Mouse (Mus musculus): ENCODE results near the gene Epha1. TPM values are rescaled to one million over a fixed set of nuclear protein-coding genes. Genes with fewer than 3 reads are reported as not detected.

The Epha1 gene
- polyA plus RNA-seq, 1 experiment = 0.46 TPM

GRCm38 (mm10) chr6:42357901-42358300 is 15.2 kb downstream of the Epha1 start:
- Histone ChIP-seq H3K27me3 (ENCODE audit: control insufficient read depth, insufficient read depth, low read length) (no peaks in the 10 kb centered on the region), H3K4me3 (replicated peaks; ENCODE audit: insufficient read depth, low read depth, low read length) (no peak overlapping the region), H3K4me1 (ENCODE audit: control insufficient read depth, insufficient read depth, low read length) (peaks cover 37% of the 10 kb centered on the region), H3K27ac (ENCODE audit: insufficient read depth, low read length) (no peak overlapping the region)
- no peak for DNase-seq
- WGBS = 65% methylated on average over 6 of the region's 6 CpGs
- no peak for TF ChIP-seq CTCF (IDR thresholded peaks at IDR 0.05; ENCODE audit: borderline replicate concordance, insufficient read depth, low read depth, low read length)
- TF ChIP-seq POLR2A (IDR thresholded peaks at IDR 0.05; ENCODE audit: borderline replicate concordance, insufficient read depth, low read length) = no peak

- Histone ChIP-seq H3K4me3 (replicated peaks; ENCODE audit: insufficient read depth, low read depth, low read length) (no peak overlapping the region), H3K27me3 (ENCODE audit: control insufficient read depth, insufficient read depth, low read length) (no peaks in the 10 kb centered on the region), H3K27ac (ENCODE audit: insufficient read depth, low read length) (no peak overlapping the region), H3K4me1 (ENCODE audit: control insufficient read depth, insufficient read depth, low read length) (peaks cover 31% of the 10 kb centered on the region)
- TF ChIP-seq POLR2A (IDR thresholded peaks at IDR 0.05; ENCODE audit: borderline replicate concordance, insufficient read depth, low read length) (no peak), CTCF (IDR thresholded peaks at IDR 0.05; ENCODE audit: borderline replicate concordance, insufficient read depth, low read depth, low read length) (no peak)
- no peak for DNase-seq
- 93% methylated on average over 5 of the region's 5 CpGs for WGBS
Observed at GRCm38 (mm10) chr6:42356913-42357312, 16.2 kb downstream of the Epha1 start.

- TF ChIP-seq POLR2A (IDR thresholded peaks at IDR 0.05; ENCODE audit: borderline replicate concordance, insufficient read depth, low read length) (no peak), CTCF (IDR thresholded peaks at IDR 0.05; ENCODE audit: borderline replicate concordance, insufficient read depth, low read depth, low read length) (no peak)
- Histone ChIP-seq H3K4me1 (ENCODE audit: control insufficient read depth, insufficient read depth, low read length) (peaks cover 31% of the 10 kb centered on the region), H3K27me3 (ENCODE audit: control insufficient read depth, insufficient read depth, low read length) (no peaks in the 10 kb centered on the region), H3K4me3 (replicated peaks; ENCODE audit: insufficient read depth, low read depth, low read length) (no peak overlapping the region), H3K27ac (ENCODE audit: insufficient read depth, low read length) (no peak overlapping the region)
- WGBS = 80% methylated on average over 13 of the region's 13 CpGs
- no peak for DNase-seq
Observed at GRCm38 (mm10) chr6:42355794-42356600, 17.1 kb downstream of the Epha1 start.

GRCm38 (mm10) chr6:42355366-42355765 is 17.7 kb downstream of the Epha1 start:
- TF ChIP-seq CTCF (IDR thresholded peaks at IDR 0.05; ENCODE audit: borderline replicate concordance, insufficient read depth, low read depth, low read length) = no peak
- TF ChIP-seq POLR2A (IDR thresholded peaks at IDR 0.05; ENCODE audit: borderline replicate concordance, insufficient read depth, low read length) = no peak
- no peak for DNase-seq
- Histone ChIP-seq H3K27me3 (ENCODE audit: control insufficient read depth, insufficient read depth, low read length) (no peaks in the 10 kb centered on the region), H3K4me3 (replicated peaks; ENCODE audit: insufficient read depth, low read depth, low read length) (no peak overlapping the region), H3K4me1 (ENCODE audit: control insufficient read depth, insufficient read depth, low read length) (peaks cover 31% of the 10 kb centered on the region), H3K27ac (ENCODE audit: insufficient read depth, low read length) (no peak overlapping the region)
- 93% methylated on average over 6 of the region's 6 CpGs for WGBS

- DNase-seq = peak in 1 of 2 experiments; percentile 29
- 18% methylated on average over 11 of the region's 11 CpGs for WGBS
- Histone ChIP-seq H3K27ac (ENCODE audit: insufficient read depth, low read length) (no peak overlapping the region), H3K27me3 (ENCODE audit: control insufficient read depth, insufficient read depth, low read length) (no peaks in the 10 kb centered on the region), H3K4me3 (replicated peaks; ENCODE audit: insufficient read depth, low read depth, low read length) (peak overlapping the region; percentile 14), H3K4me1 (ENCODE audit: control insufficient read depth, insufficient read depth, low read length) (peaks cover 31% of the 10 kb centered on the region)
- TF ChIP-seq POLR2A (IDR thresholded peaks at IDR 0.05; ENCODE audit: borderline replicate concordance, insufficient read depth, low read length) (0 out of 2 replicates have a peak, but pooled peaks have one; percentile 10), CTCF (IDR thresholded peaks at IDR 0.05; ENCODE audit: borderline replicate concordance, insufficient read depth, low read depth, low read length) (no peak)
Observed at GRCm38 (mm10) chr6:42354076-42355019, 18.7 kb downstream of the Epha1 start.

- H3K27ac ChIP-seq (ENCODE audit: insufficient read depth, low read length) = no peak overlapping the region
- no peak for DNase-seq
- no peaks in the 10 kb centered on the region for H3K27me3 ChIP-seq (ENCODE audit: control insufficient read depth, insufficient read depth, low read length)
- H3K4me3 ChIP-seq (replicated peaks; ENCODE audit: insufficient read depth, low read depth, low read length) = no peak overlapping the region
- H3K4me1 ChIP-seq (ENCODE audit: control insufficient read depth, insufficient read depth, low read length) = peaks cover 30% of the 10 kb centered on the region
- TF ChIP-seq POLR2A (IDR thresholded peaks at IDR 0.05; ENCODE audit: borderline replicate concordance, insufficient read depth, low read length) = no peak
- TF ChIP-seq CTCF (IDR thresholded peaks at IDR 0.05; ENCODE audit: borderline replicate concordance, insufficient read depth, low read depth, low read length) = no peak
- WGBS = 81% methylated on average over 8 of the region's 8 CpGs
Observed at GRCm38 (mm10) chr6:42353180-42353579, 19.9 kb downstream of the Epha1 start.

- 96% methylated on average over 1 of the region's 1 CpGs for WGBS
- H3K27me3 ChIP-seq (ENCODE audit: control insufficient read depth, insufficient read depth, low read length) = no peaks in the 10 kb centered on the region
- DNase-seq = no peak
- H3K27ac ChIP-seq (ENCODE audit: insufficient read depth, low read length) = no peak overlapping the region
- peaks cover 35% of the 10 kb centered on the region for H3K4me1 ChIP-seq (ENCODE audit: control insufficient read depth, insufficient read depth, low read length)
- TF ChIP-seq CTCF (IDR thresholded peaks at IDR 0.05; ENCODE audit: borderline replicate concordance, insufficient read depth, low read depth, low read length) = no peak
- TF ChIP-seq POLR2A (IDR thresholded peaks at IDR 0.05; ENCODE audit: borderline replicate concordance, insufficient read depth, low read length) = no peak
- H3K4me3 ChIP-seq (replicated peaks; ENCODE audit: insufficient read depth, low read depth, low read length) = no peak overlapping the region
Observed at GRCm38 (mm10) chr6:42352486-42352846, 20.6 kb downstream of the Epha1 start.

Measured in cerebellum, adult 2 months (tissue).